Comparison of ENCODE assay signal across 9 mouse cellular contexts in genomic region chr17:57219167-57219883, GRCm38 (mm10). TPM values are rescaled to one million over a fixed set of nuclear protein-coding genes. Genes with fewer than 3 reads are reported as not detected.
DNase-seq lines count a peak whose midpoint lies in the region; ATAC-seq and TF ChIP-seq lines count a peak whose summit lies in the region.
"Had no signal": no experiment of that assay in that cellular context is flagged by ENCODE, and none has a peak within 500 bp of the region (broad histone marks: within the 10 kb centered on the region; RNA-seq: fewer than 3 reads in every experiment).

No protein-coding gene starts in this region.

- no peaks in the 10 kb centered on the region for H3K36me3 ChIP-seq in hindbrain, embryonic 10.5 days
- H3K36me3 ChIP-seq in hindbrain, embryonic 12.5 days: no peaks in the 10 kb centered on the region
- H3K36me3 ChIP-seq in embryonic facial prominence, embryonic 11.5 days (replicated peaks; ENCODE audit: control insufficient read depth, insufficient read depth, low read depth, low read length): no peaks in the 10 kb centered on the region
- no peaks in the 10 kb centered on the region for H3K36me3 ChIP-seq in midbrain, postnatal 0 days (ENCODE audit: insufficient read depth, low read length)
- H3K36me3 ChIP-seq in stomach, embryonic 16.5 days (ENCODE audit: control insufficient read depth, insufficient read depth, low read length): no peaks in the 10 kb centered on the region

- 0 out of 2 replicates have a peak, but pooled peaks cover 3% of the 10 kb centered on the region for H3K27me3 ChIP-seq in hindbrain, embryonic 10.5 days (ENCODE audit: insufficient read depth, poor library complexity, severe bottlenecking)
- peaks cover 3% of the 10 kb centered on the region; the same call in 1 of the 2 replicates for H3K27me3 ChIP-seq in hindbrain, embryonic 12.5 days
- H3K27me3 ChIP-seq in embryonic facial prominence, embryonic 11.5 days (ENCODE audit: control insufficient read depth, insufficient read depth, low read length): no peaks in the 10 kb centered on the region
- no peaks in the 10 kb centered on the region for H3K27me3 ChIP-seq in midbrain, postnatal 0 days (ENCODE audit: insufficient read depth, low read length)
- no peaks in the 10 kb centered on the region for H3K27me3 ChIP-seq in stomach, embryonic 16.5 days (ENCODE audit: control insufficient read depth, insufficient read depth, low read length)

- peak; percentile 71 for DNase-seq in hindbrain, embryonic 10.5 days (ENCODE audit: low spot score)
- DNase-seq in adrenal gland, adult 2 months: peak; percentile 76
- peak; percentile 56 for DNase-seq in embryonic facial prominence, embryonic 11.5 days (ENCODE audit: low spot score)
- DNase-seq in heart, postnatal 14 days: peak; percentile 79 to 88
- peak; percentile 42 to 82 for DNase-seq in layer of hippocampus, postnatal 25 days (ENCODE audit: extremely low spot score in 1 of 2, low spot score in 1 of 2)
- peak; percentile 59 for DNase-seq in midbrain, postnatal 0 days (ENCODE audit: low spot score)

- H3K4me2 ChIP-seq in hindbrain, embryonic 12.5 days (replicated peaks): no peak overlapping the region
- no peak overlapping the region for H3K4me2 ChIP-seq in embryonic facial prominence, embryonic 11.5 days (ENCODE audit: low read depth, low read length)
- H3K4me2 ChIP-seq in midbrain, postnatal 0 days (ENCODE audit: low read depth, low read length, poor library complexity, severe bottlenecking): no peak overlapping the region
- no peak overlapping the region for H3K4me2 ChIP-seq in stomach, embryonic 16.5 days (ENCODE audit: low read depth, low read length)

- H3K4me1 ChIP-seq in hindbrain, embryonic 10.5 days (replicated peaks): peaks cover 7% of the 10 kb centered on the region; the same call in 1 of the 2 replicates
- H3K4me1 ChIP-seq in hindbrain, embryonic 12.5 days: no peaks in the 10 kb centered on the region
- no peaks in the 10 kb centered on the region for H3K4me1 ChIP-seq in embryonic facial prominence, embryonic 11.5 days (ENCODE audit: control insufficient read depth, insufficient read depth, low read length)
- no peaks in the 10 kb centered on the region; the same call in 1 of the 2 replicates for H3K4me1 ChIP-seq in midbrain, postnatal 0 days (ENCODE audit: insufficient read depth, low read length)
- H3K4me1 ChIP-seq in stomach, embryonic 16.5 days (ENCODE audit: control insufficient read depth, insufficient read depth, low read length): no peaks in the 10 kb centered on the region

- no peak for ATAC-seq in hindbrain, embryonic 12.5 days (ENCODE audit: low FRiP score)
- no peak for ATAC-seq in embryonic facial prominence, embryonic 11.5 days (replicated peaks; ENCODE audit: insufficient number of reproducible peaks, low FRiP score, low TSS enrichment, low read depth)
- ATAC-seq in midbrain, postnatal 0 days (ENCODE audit: low FRiP score): no peak
- peak; percentile 38; the same call in 1 of the 2 replicates for ATAC-seq in stomach, embryonic 16.5 days (ENCODE audit: insufficient read depth, low FRiP score)

- 25% methylated on average over 11 of the region's 11 CpGs for WGBS in hindbrain, embryonic 10.5 days
- WGBS in hindbrain, embryonic 12.5 days: 17% methylated on average over 11 of the region's 11 CpGs
- 23% methylated on average over 11 of the region's 11 CpGs for WGBS in embryonic facial prominence, embryonic 11.5 days
- 18% methylated on average over 11 of the region's 11 CpGs for WGBS in midbrain, postnatal 0 days
- WGBS in stomach, embryonic 16.5 days: 26% methylated on average over 11 of the region's 11 CpGs

- intact Hi-C loops in heart, postnatal 14 days (cut with DNase I): loop anchor here (1.0 kb wide), 2 partner anchors 58 to 115 kb away; no protein-coding TSS in a partner anchor

- H3K9me3 ChIP-seq in hindbrain, embryonic 10.5 days: no peaks in the 10 kb centered on the region
- no peaks in the 10 kb centered on the region for H3K9me3 ChIP-seq in hindbrain, embryonic 12.5 days (replicated peaks)
- no peaks in the 10 kb centered on the region for H3K9me3 ChIP-seq in embryonic facial prominence, embryonic 11.5 days (replicated peaks; ENCODE audit: control insufficient read depth, low read length)
- H3K9me3 ChIP-seq in midbrain, postnatal 0 days (ENCODE audit: low read length): no peaks in the 10 kb centered on the region
- no peaks in the 10 kb centered on the region for H3K9me3 ChIP-seq in stomach, embryonic 16.5 days (replicated peaks; ENCODE audit: control insufficient read depth, low read length)

- no peak overlapping the region for H3K4me3 ChIP-seq in hindbrain, embryonic 10.5 days
- no peak overlapping the region for H3K4me3 ChIP-seq in hindbrain, embryonic 12.5 days
- no peak overlapping the region for H3K4me3 ChIP-seq in embryonic facial prominence, embryonic 11.5 days (ENCODE audit: low read depth, low read length)
- H3K4me3 ChIP-seq in midbrain, postnatal 0 days (ENCODE audit: low read depth, low read length): no peak overlapping the region
- H3K4me3 ChIP-seq in stomach, embryonic 16.5 days (replicated peaks; ENCODE audit: low read length): no peak overlapping the region

- H3K27ac ChIP-seq in hindbrain, embryonic 10.5 days: no peak overlapping the region
- H3K27ac ChIP-seq in hindbrain, embryonic 12.5 days: no peak overlapping the region
- no peak overlapping the region for H3K27ac ChIP-seq in embryonic facial prominence, embryonic 11.5 days (replicated peaks; ENCODE audit: low read depth, low read length)
- no peak overlapping the region for H3K27ac ChIP-seq in midbrain, postnatal 0 days (ENCODE audit: low read depth, low read length)
- no peak overlapping the region for H3K27ac ChIP-seq in stomach, embryonic 16.5 days (ENCODE audit: low read length)
- H3K27ac ChIP-seq: macrophage had no signal

- H3K9ac ChIP-seq in hindbrain, embryonic 12.5 days: no peak overlapping the region
- no peak overlapping the region for H3K9ac ChIP-seq in embryonic facial prominence, embryonic 11.5 days (replicated peaks; ENCODE audit: low read length)
- no peak overlapping the region for H3K9ac ChIP-seq in midbrain, postnatal 0 days (replicated peaks; ENCODE audit: low read length, poor library complexity, severe bottlenecking)
- H3K9ac ChIP-seq in stomach, embryonic 16.5 days (ENCODE audit: low read length): no peak overlapping the region

- TF ChIP-seq CTCF in midbrain, postnatal 0 days (IDR thresholded peaks at IDR 0.05): peak; percentile 79

RNA-seq across cellular contexts. Expression of gene C3, which starts 8.6 kb away (rescaled TPM):
- 0.09 and 0.12 TPM in 2 replicates for polyA plus RNA-seq in hindbrain, embryonic 10.5 days (2016; fragmentation: Nextera tagmentation; extraction: Ambion mirVana)
- polyA plus RNA-seq in hindbrain, embryonic 12.5 days (2016; fragmentation: Nextera tagmentation; extraction: Ambion mirVana): 0.76 and 1.2 TPM in 2 replicates
- 1,000 to 10,000 TPM in 1 of 2 experiments, 100 to 1,000 TPM in 1; 382 to 3,178 TPM for total RNA-seq in adrenal gland, adult 2 months (2021)
- polyA plus RNA-seq in adrenal gland, adult 2 months (2012; rRNA removed): 222 and 767 TPM in 2 replicates
- polyA plus RNA-seq in embryonic facial prominence, embryonic 11.5 days (2014; fragmentation: Nextera tagmentation; extraction: Ambion mirVana): 0.35 and 0.46 TPM in 2 replicates
- total RNA-seq in heart, postnatal 14 days (2021): 10 to 100 TPM; 47.9 to 65.0 TPM
- total RNA-seq in layer of hippocampus, postnatal 25 days (2021): 1 to 10 TPM in 1 of 2 experiments, under 1 TPM in 1; 0.98 to 1.3 TPM
- total RNA-seq in midbrain, postnatal 0 days (2014; rRNA removed): 0.49 and 8.6 TPM in 2 replicates
- 1.7 and 2.9 TPM in 2 replicates for polyA plus RNA-seq in midbrain, postnatal 0 days (2015; fragmentation: Nextera tagmentation; extraction: Ambion mirVana)
- 17.0 and 19.5 TPM in 2 replicates for polyA plus RNA-seq in stomach, embryonic 16.5 days (2015; fragmentation: Nextera tagmentation; extraction: Ambion mirVana)

RNA-seq across cellular contexts. Expression of gene Tnfsf14, which starts 25.3 kb away (rescaled TPM):
- 0.18 TPM in 1 of 2 replicates, not detected in the other for polyA plus RNA-seq in hindbrain, embryonic 10.5 days (2016; fragmentation: Nextera tagmentation; extraction: Ambion mirVana)
- not detected in 2 replicates for polyA plus RNA-seq in hindbrain, embryonic 12.5 days (2016; fragmentation: Nextera tagmentation; extraction: Ambion mirVana)
- under 1 TPM in 1 of 2 experiments, not detected in 1; 0.21 TPM for total RNA-seq in adrenal gland, adult 2 months (2021)
- 0.26 and 0.44 TPM in 2 replicates for polyA plus RNA-seq in adrenal gland, adult 2 months (2012; rRNA removed)
- 0.25 TPM in 1 of 2 replicates, not detected in the other for polyA plus RNA-seq in embryonic facial prominence, embryonic 11.5 days (2014; fragmentation: Nextera tagmentation; extraction: Ambion mirVana)
- total RNA-seq in heart, postnatal 14 days (2021): under 1 TPM in 1 of 2 experiments, not detected in 1; 0.22 TPM
- not detected for total RNA-seq in layer of hippocampus, postnatal 25 days (2021)
- total RNA-seq in midbrain, postnatal 0 days (2014; rRNA removed): not detected in 2 replicates
- not detected in 2 replicates for polyA plus RNA-seq in midbrain, postnatal 0 days (2015; fragmentation: Nextera tagmentation; extraction: Ambion mirVana)
- 0.31 and 0.53 TPM in 2 replicates for polyA plus RNA-seq in stomach, embryonic 16.5 days (2015; fragmentation: Nextera tagmentation; extraction: Ambion mirVana)

RNA-seq across cellular contexts. Expression of gene Gpr108, which starts 28.9 kb away (rescaled TPM):
- polyA plus RNA-seq in hindbrain, embryonic 10.5 days (2016; fragmentation: Nextera tagmentation; extraction: Ambion mirVana): 24.3 and 25.4 TPM in 2 replicates
- 24.7 and 27.1 TPM in 2 replicates for polyA plus RNA-seq in hindbrain, embryonic 12.5 days (2016; fragmentation: Nextera tagmentation; extraction: Ambion mirVana)
- total RNA-seq in adrenal gland, adult 2 months (2021): 10 to 100 TPM; 85.1 to 89.5 TPM
- polyA plus RNA-seq in adrenal gland, adult 2 months (2012; rRNA removed): 79.7 and 82.5 TPM in 2 replicates
- polyA plus RNA-seq in embryonic facial prominence, embryonic 11.5 days (2014; fragmentation: Nextera tagmentation; extraction: Ambion mirVana): 26.9 and 27.6 TPM in 2 replicates
- 10 to 100 TPM; 25.9 to 26.8 TPM for total RNA-seq in heart, postnatal 14 days (2021)
- 10 to 100 TPM; 20.4 to 23.3 TPM for total RNA-seq in layer of hippocampus, postnatal 25 days (2021)
- 19.2 and 20.9 TPM in 2 replicates for total RNA-seq in midbrain, postnatal 0 days (2014; rRNA removed)
- 22.6 and 23.1 TPM in 2 replicates for polyA plus RNA-seq in midbrain, postnatal 0 days (2015; fragmentation: Nextera tagmentation; extraction: Ambion mirVana)
- polyA plus RNA-seq in stomach, embryonic 16.5 days (2015; fragmentation: Nextera tagmentation; extraction: Ambion mirVana): 50.0 and 52.0 TPM in 2 replicates

RNA-seq across cellular contexts. Expression of gene Trip10, which starts 29.9 kb away (rescaled TPM):
- 28.1 and 37.9 TPM in 2 replicates for polyA plus RNA-seq in hindbrain, embryonic 10.5 days (2016; fragmentation: Nextera tagmentation; extraction: Ambion mirVana)
- polyA plus RNA-seq in hindbrain, embryonic 12.5 days (2016; fragmentation: Nextera tagmentation; extraction: Ambion mirVana): 23.5 and 23.9 TPM in 2 replicates
- 10 to 100 TPM; 44.5 to 51.5 TPM for total RNA-seq in adrenal gland, adult 2 months (2021)
- 25.2 and 28.2 TPM in 2 replicates for polyA plus RNA-seq in adrenal gland, adult 2 months (2012; rRNA removed)
- polyA plus RNA-seq in embryonic facial prominence, embryonic 11.5 days (2014; fragmentation: Nextera tagmentation; extraction: Ambion mirVana): 25.3 and 27.2 TPM in 2 replicates
- total RNA-seq in heart, postnatal 14 days (2021): 10 to 100 TPM; 72.3 to 77.5 TPM
- total RNA-seq in layer of hippocampus, postnatal 25 days (2021): 1 to 10 TPM; 5.9 to 7.4 TPM
- 3.8 and 5.5 TPM in 2 replicates for total RNA-seq in midbrain, postnatal 0 days (2014; rRNA removed)
- polyA plus RNA-seq in midbrain, postnatal 0 days (2015; fragmentation: Nextera tagmentation; extraction: Ambion mirVana): 5.4 and 5.5 TPM in 2 replicates
- 45.4 and 46.9 TPM in 2 replicates for polyA plus RNA-seq in stomach, embryonic 16.5 days (2015; fragmentation: Nextera tagmentation; extraction: Ambion mirVana)

RNA-seq across cellular contexts. Expression of gene Vav1, which starts 59.6 kb away (rescaled TPM):
- 2.0 and 2.2 TPM in 2 replicates for polyA plus RNA-seq in hindbrain, embryonic 10.5 days (2016; fragmentation: Nextera tagmentation; extraction: Ambion mirVana)
- 1.9 and 2.0 TPM in 2 replicates for polyA plus RNA-seq in hindbrain, embryonic 12.5 days (2016; fragmentation: Nextera tagmentation; extraction: Ambion mirVana)
- 1 to 10 TPM; 2.0 to 4.3 TPM for total RNA-seq in adrenal gland, adult 2 months (2021)
- polyA plus RNA-seq in adrenal gland, adult 2 months (2012; rRNA removed): 1.1 and 1.3 TPM in 2 replicates
- polyA plus RNA-seq in embryonic facial prominence, embryonic 11.5 days (2014; fragmentation: Nextera tagmentation; extraction: Ambion mirVana): 2.3 and 2.7 TPM in 2 replicates
- 1 to 10 TPM; 2.2 to 5.5 TPM for total RNA-seq in heart, postnatal 14 days (2021)
- total RNA-seq in layer of hippocampus, postnatal 25 days (2021): 1 to 10 TPM; 3.3 to 3.5 TPM
- 1.5 and 2.7 TPM in 2 replicates for total RNA-seq in midbrain, postnatal 0 days (2014; rRNA removed)
- 1.7 and 2.0 TPM in 2 replicates for polyA plus RNA-seq in midbrain, postnatal 0 days (2015; fragmentation: Nextera tagmentation; extraction: Ambion mirVana)
- 3.9 and 5.8 TPM in 2 replicates for polyA plus RNA-seq in stomach, embryonic 16.5 days (2015; fragmentation: Nextera tagmentation; extraction: Ambion mirVana)

Comparison
In these comparisons a context has a peak if more than half of its experiments do, and no peak if none do; other contexts are left out.
1. RNA of gene C3, which starts 8.6 kb away (polyA plus RNA-seq): 222 to 767 TPM in adrenal gland, adult 2 months; 17.0 to 19.5 TPM in stomach, embryonic 16.5 days, 1.7 to 2.9 TPM in midbrain, postnatal 0 days, 0.76 to 1.2 TPM in hindbrain, embryonic 12.5 days, 0.35 to 0.46 TPM in embryonic facial prominence, embryonic 11.5 days and 0.09 to 0.12 TPM in hindbrain, embryonic 10.5 days; every median in the first group is over 10 times any median in the second.
2. Peak in every context shown above with its lines, with median percentiles within 50 percentile points of each other: DNase-seq.